Mouse (Mus musculus): ENCODE measurements at regions not wholly inside any gene's neighbourhood (a gene's known extent, or its start where the extent isn't known, plus 50 kb on each side); places are given as distances from the start of the nearest gene placed in this dataset.

DNA sequence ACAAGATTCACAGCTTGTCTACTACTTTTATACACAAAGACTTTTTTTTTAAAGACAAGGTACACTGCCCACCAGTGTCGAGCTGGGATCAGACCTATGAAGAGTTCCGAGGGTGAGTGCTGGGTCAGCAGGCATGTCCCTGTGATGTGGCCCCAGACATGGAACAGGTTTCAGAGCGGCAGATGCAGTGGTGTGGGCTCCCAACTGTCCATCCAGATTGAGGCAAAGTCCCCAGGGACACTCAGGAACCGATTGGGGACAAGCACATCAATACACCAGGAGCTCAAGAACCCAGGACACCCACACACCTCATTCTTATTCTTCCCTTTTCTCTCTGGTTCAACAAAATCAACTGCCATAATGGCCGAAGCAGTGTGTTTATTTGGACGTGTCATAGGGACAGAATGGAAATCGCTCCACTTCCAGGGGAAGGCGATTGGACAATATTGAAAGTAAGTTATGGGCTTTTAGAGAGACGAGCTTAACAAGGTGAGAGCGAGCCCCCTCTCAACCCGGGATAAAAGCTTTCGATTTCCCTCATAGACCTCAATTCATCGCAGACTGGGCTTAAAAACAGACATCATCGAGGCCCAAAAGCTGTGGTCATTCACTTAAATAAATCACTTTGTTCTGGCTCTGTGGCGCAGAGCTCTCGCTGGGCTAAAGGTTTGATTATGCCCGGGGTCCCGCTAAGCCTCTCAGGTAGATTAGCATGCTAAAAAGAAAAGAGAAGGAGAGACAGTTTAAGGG lies 127.6 kb upstream of the Zdhhc25 start:
- no peak for TF ChIP-seq CTCF (IDR thresholded peaks at IDR 0.05; ENCODE audit: low read depth, low read length)
- no peak for TF ChIP-seq POLR2A (IDR thresholded peaks at IDR 0.05; ENCODE audit: borderline replicate concordance, low read depth, low read length)

Measured in bone marrow macrophage, adult 2 months (primary cell).